Mouse (Mus musculus) lung, embryonic 14.5 days (tissue): ENCODE data around the gene Inpp5a. TPM values are rescaled to one million over a fixed set of nuclear protein-coding genes. Genes with fewer than 3 reads are reported as not detected.

Source experiments
- ATAC-seq: fragments of 200-750 bp; cut with Nextera tagmentation; 2 replicates; pipeline ENCODE4 v1.8.0; 2017; ENCODE audit warnings: mild to moderate bottlenecking, moderate TSS enrichment, moderate library complexity; ENCODE audit not compliant: insufficient read depth
- DNase-seq: peaks from one replicate; pipeline ENCODE4 v3.0.0-alpha.2; 2015
- H3K27ac ChIP-seq: fragments of 300-500 bp; sonication (generic); 2 replicates; pipeline ENCODE4 v1.5.1; 2014; ENCODE audit warnings: low read depth, mild to moderate bottlenecking, moderate library complexity
- H3K27me3 ChIP-seq: fragments of 300-500 bp; sonication (generic); 2 replicates; pipeline ENCODE4 v1.6.1; 2014; ENCODE audit warnings: low read length, control low read depth; ENCODE audit not compliant: insufficient read depth
- H3K36me3 ChIP-seq: fragments of 300-500 bp; sonication (generic); 2 replicates; pipeline ENCODE4 v1.6.1; 2014; ENCODE audit warnings: control low read depth; ENCODE audit not compliant: insufficient read depth
- H3K4me1 ChIP-seq: fragments of 300-500 bp; sonication (generic); 2 replicates; pipeline ENCODE4 v1.6.1; 2014; ENCODE audit warnings: antibody characterized with exemption, control low read depth; ENCODE audit not compliant: insufficient read depth
- H3K4me2 ChIP-seq: fragments of 300-500 bp; sonication (generic); 2 replicates; pipeline ENCODE4 v1.6.1; 2014; ENCODE audit warnings: mild to moderate bottlenecking
- H3K4me3 ChIP-seq: fragments of 300-500 bp; sonication (generic); 2 replicates; pipeline ENCODE4 v1.5.1; 2014; ENCODE audit warnings: low read depth, low read length
- H3K9ac ChIP-seq: fragments of 300-500 bp; sonication (generic); 2 replicates; pipeline ENCODE4 v1.6.1; 2014
- H3K9me3 ChIP-seq: fragments of 300-500 bp; sonication (generic); 2 replicates; pipeline ENCODE4 v1.6.1; 2016; ENCODE audit warnings: low read depth, low read length, control low read depth
- CTCF ChIP-seq: IDR thresholded peaks from 2 replicates; pipeline ENCODE4 v1.5.1; 2016; ENCODE audit warnings: antibody characterized with exemption, low read depth
- WGBS: fragments of 180-500 bp; shearing (Covaris S2); extraction: QIAGEN DNeasy Blood & Tissue Kit; methylation state at CpG from one replicate; pipeline ENCODE4 v1.1.7; 2014; 5-methylcytosine and 5-hydroxymethylcytosine counted together
- polyA plus RNA-seq: library from polyadenylated mRNA; unstranded; fragments of >200 nt; fragmentation: Nextera tagmentation; extraction: Ambion mirVana; gene quantifications from 2 replicates; pipeline ENCODE4 v1.2.1, GENCODE M21; 2014

The Inpp5a gene
- polyA plus RNA-seq, 1 experiment from 2014 or later: 47.7 TPM

DNA sequence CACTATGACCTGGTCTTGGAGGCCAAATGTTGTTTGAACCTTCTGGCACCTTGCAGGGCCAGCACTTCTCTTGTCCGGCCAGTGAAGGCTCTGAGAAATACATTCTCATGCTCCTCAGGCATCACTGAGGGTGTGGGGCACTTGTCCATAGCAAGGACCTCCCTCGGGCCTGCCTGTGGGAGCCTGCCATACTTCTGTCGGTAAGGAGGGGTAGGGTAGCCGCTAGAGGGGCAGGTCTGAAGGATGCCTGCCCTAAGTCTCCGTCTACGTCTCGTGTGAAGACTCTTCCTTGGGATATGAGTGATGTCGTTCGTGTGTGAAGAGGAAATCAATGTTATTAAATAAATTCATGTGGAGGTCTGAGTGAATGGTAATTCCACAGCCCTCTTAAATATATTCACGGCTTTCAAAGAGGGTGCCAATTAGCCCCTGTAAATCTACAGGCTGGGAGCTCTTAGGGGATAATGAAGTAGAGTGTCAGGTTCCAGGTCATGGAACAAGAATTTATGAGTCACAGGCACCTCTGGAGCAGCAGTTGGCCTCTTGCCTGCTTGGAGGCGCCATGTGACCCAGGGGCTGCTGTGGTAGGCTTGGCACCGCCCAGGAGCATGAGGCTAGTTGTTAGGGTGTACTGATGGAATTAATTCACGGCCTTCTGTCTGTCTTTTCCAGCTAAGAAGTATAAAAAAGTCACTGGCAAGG lies 127.2 kb downstream of the Inpp5a start:
- H3K9me3 ChIP-seq: no peaks in the 10 kb centered on the region
- H3K9ac ChIP-seq: no peak overlapping the region
- H3K4me1 ChIP-seq: no peaks in the 10 kb centered on the region
- DNase-seq (no peak), ATAC-seq (no peak)
- H3K27ac ChIP-seq: no peak overlapping the region
- H3K4me2 ChIP-seq: no peak overlapping the region
- no peak for TF ChIP-seq CTCF
- peaks cover 21% of the 10 kb centered on the region for H3K36me3 ChIP-seq
- WGBS: 78% methylated on average over 13 of the region's 13 CpGs
- H3K4me3 ChIP-seq: no peak overlapping the region
- no peaks in the 10 kb centered on the region for H3K27me3 ChIP-seq

DNA sequence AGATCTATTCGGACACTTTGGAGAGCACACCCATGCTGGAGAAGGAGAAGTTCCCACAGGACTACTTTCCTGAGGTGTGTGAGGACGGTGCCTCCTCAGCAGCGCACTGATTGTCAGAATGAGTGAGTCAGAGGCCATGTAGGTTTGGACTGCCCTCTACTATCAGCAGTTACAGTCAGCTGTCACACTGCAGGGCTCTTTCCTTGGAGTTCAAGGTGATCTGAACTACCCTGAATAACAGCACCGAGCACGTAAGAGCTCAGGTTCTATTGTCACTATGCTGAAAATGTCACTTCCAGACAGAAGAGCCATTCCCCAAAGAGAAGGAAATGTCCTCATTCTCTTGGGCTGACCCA lies 127.7 kb downstream of the Inpp5a start:
- Histone ChIP-seq H3K36me3 (peaks cover 21% of the 10 kb centered on the region), H3K4me2 (no peak overlapping the region), H3K4me1 (no peaks in the 10 kb centered on the region), H3K27ac (no peak overlapping the region), H3K4me3 (no peak overlapping the region), H3K27me3 (no peaks in the 10 kb centered on the region), H3K9ac (no peak overlapping the region), H3K9me3 (no peaks in the 10 kb centered on the region)
- 97% methylated on average over 5 of the region's 5 CpGs for WGBS
- DNase-seq (no peak), ATAC-seq (no peak)
- TF ChIP-seq CTCF: no peak

DNA sequence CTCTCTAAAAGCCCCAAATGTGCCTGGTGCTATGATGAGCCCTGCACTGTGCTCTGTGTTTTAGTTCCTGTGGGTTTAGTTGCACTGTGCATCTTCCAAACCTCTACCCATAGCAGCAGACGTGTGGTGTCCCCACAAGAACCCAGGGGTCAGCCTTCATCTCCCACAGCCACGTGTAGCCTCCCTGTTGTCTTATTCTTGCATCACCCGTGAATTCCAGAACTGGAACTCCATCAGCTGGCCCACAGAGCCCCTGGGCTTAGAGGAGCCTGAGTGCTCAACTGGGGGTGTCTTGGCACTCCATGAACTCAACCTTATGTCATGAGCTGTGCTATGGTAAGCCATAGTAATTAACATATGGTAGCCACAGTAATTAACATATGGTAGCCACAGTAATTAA lies 129.4 kb downstream of the Inpp5a start:
- Histone ChIP-seq H3K4me1 (no peaks in the 10 kb centered on the region), H3K4me3 (no peak overlapping the region), H3K4me2 (no peak overlapping the region), H3K9ac (no peak overlapping the region), H3K9me3 (no peaks in the 10 kb centered on the region), H3K27ac (no peak overlapping the region), H3K27me3 (no peaks in the 10 kb centered on the region), H3K36me3 (peaks cover 16% of the 10 kb centered on the region)
- no peak; the same call in 1 of the 2 replicates for ATAC-seq
- no peak for DNase-seq
- 71% methylated on average over 3 of the region's 3 CpGs for WGBS
- no peak for TF ChIP-seq CTCF

DNA sequence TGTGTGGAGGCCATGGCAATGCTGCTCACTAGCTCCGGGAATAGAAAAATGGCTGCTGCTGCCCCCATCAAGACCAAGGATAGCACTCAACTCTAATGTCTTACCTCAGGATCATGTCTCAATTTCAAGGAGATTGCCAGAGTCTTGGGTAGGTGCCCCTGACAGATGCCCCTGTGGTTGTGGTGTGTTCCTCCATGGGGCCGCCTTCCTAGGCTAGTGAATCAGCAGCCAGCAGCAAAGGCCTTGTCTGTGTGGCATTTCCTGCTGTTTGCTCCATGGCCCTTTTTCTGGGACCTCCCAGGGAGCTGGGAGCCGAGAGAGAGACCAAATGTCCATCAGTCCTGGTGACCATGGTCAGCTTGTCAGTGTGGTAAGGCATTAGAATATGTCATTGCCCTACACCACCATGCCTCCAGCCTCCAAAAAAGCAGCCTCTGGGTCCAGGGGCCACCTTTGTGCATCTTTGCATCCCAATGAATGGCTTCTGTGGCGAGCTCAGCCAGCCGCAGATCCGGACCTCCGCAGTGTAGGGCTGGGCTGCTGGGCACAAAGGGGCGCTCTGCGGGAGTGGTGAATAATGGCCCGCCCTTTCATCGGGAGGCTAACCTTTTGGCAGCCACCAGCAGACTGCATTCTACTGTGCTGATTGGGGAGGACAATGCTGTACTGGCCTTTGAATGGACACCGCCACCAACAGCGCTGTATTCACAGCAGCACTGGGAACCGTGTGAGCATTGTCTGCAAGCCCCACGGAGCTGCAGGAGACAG lies 139.6 kb downstream of the Inpp5a start:
- peaks cover 34% of the 10 kb centered on the region; the same call in 1 of the 2 replicates for H3K36me3 ChIP-seq
- no peak overlapping the region for H3K27ac ChIP-seq
- no peak overlapping the region for H3K4me3 ChIP-seq
- no peak for ATAC-seq
- H3K9me3 ChIP-seq: no peaks in the 10 kb centered on the region
- H3K9ac ChIP-seq: no peak overlapping the region
- no peak overlapping the region for H3K4me2 ChIP-seq
- H3K4me1 ChIP-seq: no peaks in the 10 kb centered on the region
- no peaks in the 10 kb centered on the region for H3K27me3 ChIP-seq
- WGBS: 46% methylated on average over 15 of the region's 15 CpGs
- TF ChIP-seq CTCF: no peak
- no peak for DNase-seq

DNA sequence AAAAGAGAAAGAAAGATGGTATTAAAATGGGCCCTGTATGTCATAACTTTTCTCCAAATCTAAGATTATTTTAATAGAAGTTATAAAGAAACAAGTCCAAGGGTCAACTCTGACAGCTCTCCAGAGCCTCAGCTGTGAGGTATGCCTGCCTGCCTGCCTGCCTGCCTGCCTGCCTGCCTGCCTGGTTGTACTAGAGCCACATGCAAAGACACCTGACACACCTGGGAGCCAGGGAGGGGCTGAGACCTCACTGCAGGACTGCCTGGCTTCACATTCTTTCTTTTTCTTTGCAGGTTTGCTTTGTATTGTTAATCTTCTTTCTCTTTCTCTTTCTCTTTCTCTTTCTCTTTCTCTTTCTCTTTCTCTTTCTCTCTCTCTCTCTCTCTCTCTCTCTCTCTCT lies 140.3 kb downstream of the Inpp5a start:
- peaks cover 38% of the 10 kb centered on the region; the same call in 1 of the 2 replicates for H3K36me3 ChIP-seq
- TF ChIP-seq CTCF: no peak
- no peaks in the 10 kb centered on the region for H3K27me3 ChIP-seq
- no peak overlapping the region for H3K4me2 ChIP-seq
- no peak overlapping the region for H3K27ac ChIP-seq
- no peak for DNase-seq
- H3K4me3 ChIP-seq: no peak overlapping the region
- H3K9me3 ChIP-seq: no peaks in the 10 kb centered on the region
- H3K9ac ChIP-seq: no peak overlapping the region
- ATAC-seq: no peak
- no peaks in the 10 kb centered on the region for H3K4me1 ChIP-seq

DNA sequence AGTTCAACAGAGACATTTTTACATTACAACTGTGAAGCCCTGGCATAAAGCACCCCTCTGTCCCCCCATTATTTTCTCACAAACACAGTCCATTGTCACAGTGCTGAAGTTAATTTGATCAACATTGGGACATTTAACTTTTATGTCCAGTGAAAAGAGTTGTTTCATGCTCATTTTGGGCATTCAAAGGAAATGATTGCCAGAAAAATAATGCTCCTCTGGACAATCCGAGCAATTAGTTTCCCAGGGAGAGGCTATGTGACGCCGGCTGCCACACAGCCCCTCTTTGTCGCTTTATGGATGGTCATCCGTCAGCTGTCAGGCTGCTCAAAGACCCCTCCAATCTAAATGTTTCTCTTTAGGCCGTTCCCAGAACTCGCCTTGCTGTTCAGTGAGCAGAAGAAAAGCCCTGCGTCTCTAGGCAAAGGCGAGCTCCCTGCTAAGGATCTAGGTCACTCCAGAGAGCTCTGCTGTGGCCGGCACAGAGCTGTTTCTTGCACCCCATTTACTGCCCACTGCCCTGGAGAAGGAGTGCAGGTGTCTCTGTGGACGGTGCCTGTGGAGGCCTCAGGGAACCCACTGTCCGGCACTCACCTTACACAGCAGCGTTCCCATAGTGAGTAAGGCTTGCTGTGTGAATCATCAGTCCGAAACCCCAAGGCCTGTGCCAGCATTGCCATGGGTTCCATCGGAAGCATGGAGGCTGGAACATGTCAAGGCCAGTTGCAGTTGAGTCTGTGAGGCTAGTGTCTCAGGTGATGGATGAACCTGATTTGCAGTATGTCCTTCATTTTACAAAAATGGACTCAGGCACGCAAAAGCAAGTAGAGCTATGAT lies 141.9 kb downstream of the Inpp5a start:
- Histone ChIP-seq H3K9ac (no peak overlapping the region), H3K4me1 (no peaks in the 10 kb centered on the region), H3K27me3 (no peaks in the 10 kb centered on the region), H3K4me3 (no peak overlapping the region), H3K9me3 (no peaks in the 10 kb centered on the region), H3K27ac (no peak overlapping the region), H3K4me2 (no peak overlapping the region), H3K36me3 (peaks cover 40% of the 10 kb centered on the region; the same call in 1 of the 2 replicates)
- TF ChIP-seq CTCF: no peak
- DNase-seq: no peak
- WGBS: 58% methylated on average over 16 of the region's 16 CpGs
- no peak for ATAC-seq

DNA sequence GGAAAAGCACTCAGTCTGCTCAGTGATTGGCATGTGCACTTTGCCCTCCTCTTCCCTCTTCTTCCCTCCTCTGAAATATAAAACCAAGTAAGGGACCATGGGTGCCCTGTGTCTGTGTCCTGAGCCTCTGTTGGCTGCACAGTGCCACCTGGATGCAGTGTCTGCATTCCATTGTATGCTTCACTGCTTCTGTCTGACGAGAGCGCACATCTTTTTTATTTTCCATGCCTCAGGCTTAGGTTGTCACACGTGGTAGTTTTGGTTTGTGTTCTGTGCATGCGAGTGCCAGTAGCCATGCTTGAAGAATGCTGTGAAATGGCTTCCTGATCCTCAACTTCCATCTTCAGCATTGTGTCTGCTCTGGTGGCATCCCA lies 142.5 kb downstream of the Inpp5a start:
- Histone ChIP-seq H3K27me3 (no peaks in the 10 kb centered on the region), H3K27ac (no peak overlapping the region), H3K4me2 (no peak overlapping the region), H3K4me3 (no peak overlapping the region), H3K4me1 (no peaks in the 10 kb centered on the region), H3K9me3 (no peaks in the 10 kb centered on the region), H3K9ac (no peak overlapping the region), H3K36me3 (peaks cover 34% of the 10 kb centered on the region; the same call in 1 of the 2 replicates)
- DNase-seq (no peak), ATAC-seq (no peak)
- TF ChIP-seq CTCF: no peak
- 80% methylated on average over 4 of the region's 4 CpGs for WGBS
